Mouse (Mus musculus) urinary bladder, postnatal 36 days (tissue): Measurements from ENCODE around the gene Vmn2r66.

ENCODE experiments used
- DNase-seq, 2 experiments: peaks; one replicate each; pipeline ENCODE4 v3.0.0; 2022; ENCODE audit warnings: low spot score in 2 of 2, mixed read lengths in 1 of 2

Vmn2r66 gene

GRCm38 (mm10) chr7:85012168-85012567 lies at the start of gene Vmn2r66:
Vmn2r66 (minus strand) TSS chr7:85012268.
- DNase-seq: no peak

DNA sequence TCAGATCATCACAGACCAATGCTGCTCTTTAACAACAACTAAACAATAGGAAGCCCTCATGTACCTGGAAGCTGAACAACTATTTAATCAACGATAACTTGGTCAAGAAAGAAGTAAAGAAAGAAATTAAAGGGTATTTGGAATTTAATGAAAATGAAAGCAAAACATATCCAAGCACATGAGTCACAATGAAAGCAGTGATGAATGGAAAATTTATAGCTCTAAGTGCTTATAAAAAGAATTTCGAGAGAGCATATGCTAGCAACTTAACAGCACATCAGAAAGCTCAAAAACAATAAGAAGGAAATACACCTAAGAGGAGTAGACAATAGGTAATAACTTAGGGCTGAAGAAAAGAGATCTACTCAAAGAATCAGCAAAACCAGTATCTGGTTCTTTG lies 15.4 kb downstream of the Vmn2r66 start:
- no peak for DNase-seq

DNA sequence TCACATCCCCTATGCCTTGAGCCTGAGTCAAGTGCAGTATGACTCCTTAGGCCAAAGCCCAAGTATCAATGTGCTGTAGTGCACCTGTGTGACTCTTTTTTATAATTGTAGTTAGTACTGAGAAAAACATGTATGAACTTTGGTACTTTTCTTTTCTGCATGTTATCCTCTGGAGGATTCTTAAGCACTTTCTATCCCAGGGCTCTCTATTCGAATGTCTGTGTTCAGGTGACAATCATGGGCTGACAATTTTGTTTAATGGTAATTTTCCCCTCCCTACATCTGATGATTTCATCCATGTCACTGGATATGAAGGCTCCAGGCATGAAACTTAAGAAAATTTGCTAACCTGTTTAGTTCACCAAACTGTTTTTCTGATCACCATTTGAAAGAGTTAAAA lies 48.1 kb downstream of the Vmn2r66 start, which contains the start of gene Vmn2r65:
TSS of gene Vmn2r65 (minus strand) at position 101 of the 400 bp plus-strand sequence.
- no peak for DNase-seq
